Mouse (Mus musculus) intestine, embryonic 16.5 days (tissue): ENCODE measurements around the gene Otop2. TPM values are rescaled to one million over a fixed set of nuclear protein-coding genes. Genes with fewer than 3 reads are reported as not detected.
A peak's percentile ranks its signal among the peaks of the same experiment; 100 is the strongest.

Experiments used
- ATAC-seq: fragments of 200-750 bp; cut with Nextera tagmentation; 2 replicates; pipeline ENCODE4 v1.8.0; 2017; ENCODE audit warnings: moderate TSS enrichment, moderate library complexity
- H3K27ac ChIP-seq: fragments of 300-500 bp; sonication (generic); 2 replicates; pipeline ENCODE4 v1.5.1; 2014; ENCODE audit warnings: mild to moderate bottlenecking, low read length
- H3K27me3 ChIP-seq: fragments of 300-500 bp; sonication (generic); replicated peaks from 2 replicates; pipeline ENCODE4 v1.6.1; 2014; ENCODE audit warnings: low read length, control low read depth, mixed read lengths; ENCODE audit not compliant: control insufficient read depth, insufficient read depth
- H3K36me3 ChIP-seq: fragments of 300-500 bp; sonication (generic); 2 replicates; pipeline ENCODE4 v1.6.1; 2014; ENCODE audit warnings: low read length, control low read depth; ENCODE audit not compliant: control insufficient read depth, insufficient read depth
- H3K4me1 ChIP-seq: fragments of 300-500 bp; sonication (generic); 2 replicates; pipeline ENCODE4 v1.6.1; 2014; ENCODE audit warnings: low read length, control low read depth, mixed read lengths; ENCODE audit not compliant: control insufficient read depth, insufficient read depth
- H3K4me2 ChIP-seq: fragments of 300-500 bp; sonication (generic); 2 replicates; pipeline ENCODE4 v1.6.1; 2014; ENCODE audit warnings: low read depth, low read length, control low read depth
- H3K4me3 ChIP-seq: fragments of 300-500 bp; sonication (generic); 2 replicates; pipeline ENCODE4 v1.5.1; 2014; ENCODE audit warnings: mild to moderate bottlenecking, low read length
- H3K9ac ChIP-seq: fragments of 300-500 bp; sonication (generic); 2 replicates; pipeline ENCODE4 v1.6.1; 2014; ENCODE audit warnings: low read depth, low read length
- H3K9me3 ChIP-seq: fragments of 300-500 bp; sonication (generic); 2 replicates; pipeline ENCODE4 v1.6.1; 2016; ENCODE audit warnings: low read length, control low read depth; ENCODE audit not compliant: control insufficient read depth
- WGBS: fragments of 180-500 bp; shearing (Covaris S2); extraction: QIAGEN DNeasy Blood & Tissue Kit; methylation state at CpG from one replicate; pipeline ENCODE4 v1.1.7; 2014; 5-methylcytosine and 5-hydroxymethylcytosine counted together
- polyA plus RNA-seq: library from polyadenylated mRNA; unstranded; fragments of >200 nt; fragmentation: Nextera tagmentation; extraction: Ambion mirVana; gene quantifications from 2 replicates; pipeline ENCODE4 v1.2.1, GENCODE M21; 2015

Otop2 gene
- polyA plus RNA-seq, 1 experiment from 2014 or later = 0.11 TPM

GRCm38 (mm10) chr11:115267061-115267883 lies 39.7 kb upstream of the Otop2 start, which contains the start of gene Grin2c:
Gene Grin2c, minus strand, starts transcription at chr11:115267243.
- Histone ChIP-seq H3K9ac (peak within 1 kb of the TSS; percentile 31; the same call in 1 of the 2 replicates), H3K4me2 (peak within 1 kb of the TSS; percentile 51), H3K27me3 (peaks cover 54% of the 10 kb centered on the region), H3K9me3 (no peaks in the 10 kb centered on the region), H3K27ac (no peak within 1 kb of the TSS), H3K4me1 (peaks cover 12% of the 10 kb centered on the region), H3K36me3 (peaks cover 2% of the 10 kb centered on the region; the same call in 1 of the 2 replicates), H3K4me3 (peak within 1 kb of the TSS; percentile 37)
- 14% methylated on average over 26 of the region's 50 CpGs for WGBS
- no peak for ATAC-seq

DNA sequence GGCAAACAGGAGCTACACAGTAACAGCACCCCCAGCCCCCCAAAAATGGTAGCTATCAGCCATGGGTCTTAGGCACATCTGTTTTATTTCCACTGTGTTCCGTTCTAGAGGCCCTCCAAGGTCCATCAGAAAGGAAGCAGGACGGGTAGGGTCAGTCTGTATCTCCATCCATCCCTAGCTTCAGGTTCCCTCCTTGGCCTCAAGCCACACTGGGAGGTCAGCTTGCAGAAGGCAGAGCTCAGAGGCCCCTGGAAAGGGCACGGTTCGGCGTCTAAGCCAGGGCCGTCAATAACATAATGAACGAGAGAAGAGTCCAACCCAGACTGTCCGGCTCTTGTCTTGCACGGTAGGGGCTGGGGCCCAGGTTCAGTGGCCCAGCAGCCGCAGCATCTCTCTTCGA lies 39.0 kb upstream of the Otop2 start:
- ATAC-seq = no peak
- no peak overlapping the region for H3K4me2 ChIP-seq
- H3K27me3 ChIP-seq = peaks cover 48% of the 10 kb centered on the region
- H3K27ac ChIP-seq = no peak overlapping the region
- peaks cover 12% of the 10 kb centered on the region for H3K4me1 ChIP-seq
- no peak overlapping the region for H3K9ac ChIP-seq
- 79% methylated on average over 11 of the region's 11 CpGs for WGBS
- H3K36me3 ChIP-seq = peaks cover 2% of the 10 kb centered on the region; the same call in 1 of the 2 replicates
- no peak overlapping the region for H3K4me3 ChIP-seq
- no peaks in the 10 kb centered on the region for H3K9me3 ChIP-seq

DNA sequence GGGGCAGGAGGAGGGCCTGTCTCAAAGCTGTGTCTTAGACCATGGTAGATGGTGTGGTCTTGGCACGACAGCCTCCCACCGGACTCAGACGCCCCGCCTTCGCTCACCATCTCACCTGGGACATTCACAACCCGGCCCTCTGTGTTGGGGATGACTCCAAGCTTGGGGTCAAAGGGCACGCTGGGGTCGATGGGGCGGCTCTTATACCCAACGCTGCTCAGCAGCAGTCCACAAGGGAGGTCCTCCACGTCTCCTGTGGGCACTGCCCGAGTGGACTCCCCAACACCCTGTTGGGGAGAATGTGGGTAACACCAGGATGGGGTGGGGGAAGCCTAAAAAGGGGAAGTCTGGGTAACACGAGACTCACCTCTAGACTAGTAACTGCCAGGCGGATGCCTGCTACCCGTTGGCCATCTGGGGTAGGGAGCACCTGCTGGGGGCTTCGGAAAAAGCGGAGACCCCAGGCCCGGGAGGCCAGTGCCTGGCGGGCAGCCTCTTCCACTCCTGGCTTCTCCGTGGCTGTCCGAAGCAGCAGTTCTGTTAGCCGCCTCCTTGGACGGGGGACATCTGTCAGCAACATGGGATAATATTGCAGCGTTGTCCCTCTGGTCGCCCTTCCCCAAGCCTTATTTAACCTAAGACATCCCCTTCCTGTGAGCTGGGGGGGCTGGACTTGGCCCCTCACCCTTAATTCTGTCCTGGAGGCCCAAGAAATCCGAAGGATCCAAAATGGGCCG lies 37.5 kb upstream of the Otop2 start:
- H3K36me3 ChIP-seq = peaks cover 2% of the 10 kb centered on the region; the same call in 1 of the 2 replicates
- ATAC-seq = no peak
- H3K27ac ChIP-seq = no peak overlapping the region
- H3K9me3 ChIP-seq = no peaks in the 10 kb centered on the region
- no peak overlapping the region for H3K4me2 ChIP-seq
- H3K9ac ChIP-seq = no peak overlapping the region
- peaks cover 38% of the 10 kb centered on the region for H3K27me3 ChIP-seq
- WGBS = 90% methylated on average over 27 of the region's 27 CpGs
- H3K4me3 ChIP-seq = no peak overlapping the region
- H3K4me1 ChIP-seq = peaks cover 12% of the 10 kb centered on the region

DNA sequence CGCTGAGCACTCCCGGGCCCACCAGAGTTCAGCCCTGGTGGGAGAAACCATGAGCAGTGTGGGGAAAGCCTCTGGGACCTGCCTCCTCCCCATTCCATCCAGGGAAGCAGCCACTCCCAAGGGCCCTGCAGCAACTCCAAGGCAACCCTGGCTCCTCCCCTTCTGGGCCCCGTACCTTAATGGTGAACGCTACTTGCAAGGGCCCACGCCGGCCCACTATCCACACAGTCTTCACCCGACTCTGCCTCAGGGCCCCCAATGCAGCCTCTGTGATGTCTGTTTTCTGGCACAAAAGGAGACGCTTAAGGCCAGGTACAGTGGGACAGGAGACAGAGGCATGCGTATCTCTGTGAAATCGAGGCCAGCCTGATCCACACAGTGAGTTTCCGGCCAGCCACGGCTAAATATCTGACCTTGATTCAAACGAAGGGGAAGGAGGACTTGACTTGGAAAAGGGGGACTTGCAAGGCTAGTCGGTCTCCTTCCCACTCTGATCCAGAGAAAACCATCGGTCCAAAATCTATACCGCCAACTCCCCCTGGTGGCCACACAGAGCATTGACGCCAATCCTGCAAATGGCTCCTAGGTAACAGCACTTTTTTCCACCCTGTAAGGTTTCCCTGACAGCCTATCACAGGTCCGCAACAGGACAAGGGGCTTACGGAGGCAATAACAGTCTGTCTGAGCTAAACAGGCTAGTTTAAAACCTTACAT lies 36.7 kb upstream of the Otop2 start:
- Histone ChIP-seq H3K27me3 (peaks cover 30% of the 10 kb centered on the region), H3K4me1 (peaks cover 14% of the 10 kb centered on the region), H3K4me3 (no peak overlapping the region), H3K9ac (no peak overlapping the region), H3K4me2 (no peak overlapping the region), H3K27ac (no peak overlapping the region), H3K36me3 (peaks cover 2% of the 10 kb centered on the region; the same call in 1 of the 2 replicates), H3K9me3 (no peaks in the 10 kb centered on the region)
- WGBS = 33% methylated on average over 19 of the region's 19 CpGs
- no peak for ATAC-seq

DNA sequence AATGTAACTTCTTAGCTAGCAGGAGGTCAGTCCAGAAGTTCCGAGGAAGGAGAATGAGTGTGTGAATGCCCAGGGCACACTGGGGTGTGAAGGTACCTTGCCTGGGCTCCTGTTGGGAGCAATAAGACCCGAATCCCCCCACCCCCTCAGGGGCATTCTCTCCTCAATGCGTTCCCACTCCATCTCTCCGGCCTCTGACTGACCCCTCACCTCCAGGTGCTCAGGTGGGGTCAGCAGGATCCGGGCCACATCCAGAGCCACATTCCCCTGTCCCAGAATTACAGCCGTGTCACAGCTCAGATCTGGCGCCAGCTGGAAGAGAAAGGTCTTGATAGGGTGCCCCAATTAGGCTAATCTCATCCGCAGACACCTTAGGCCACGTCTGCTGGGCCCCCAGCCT lies 35.9 kb upstream of the Otop2 start:
- H3K4me1 ChIP-seq = peaks cover 21% of the 10 kb centered on the region
- no peak overlapping the region; the same call in 1 of the 2 replicates for H3K9ac ChIP-seq
- H3K27ac ChIP-seq = no peak overlapping the region
- H3K4me3 ChIP-seq = no peak overlapping the region
- peaks cover 22% of the 10 kb centered on the region for H3K27me3 ChIP-seq
- no peaks in the 10 kb centered on the region for H3K9me3 ChIP-seq
- 84% methylated on average over 9 of the region's 9 CpGs for WGBS
- peaks cover 2% of the 10 kb centered on the region; the same call in 1 of the 2 replicates for H3K36me3 ChIP-seq
- no peak for ATAC-seq
- no peak overlapping the region for H3K4me2 ChIP-seq

- 77% methylated on average over 10 of the region's 10 CpGs for WGBS
- peaks cover 2% of the 10 kb centered on the region; the same call in 1 of the 2 replicates for H3K36me3 ChIP-seq
- ATAC-seq = no peak
These were observed 35.5 kb upstream of the Otop2 start for GRCm38 (mm10) chr11:115271481-115271880.

DNA sequence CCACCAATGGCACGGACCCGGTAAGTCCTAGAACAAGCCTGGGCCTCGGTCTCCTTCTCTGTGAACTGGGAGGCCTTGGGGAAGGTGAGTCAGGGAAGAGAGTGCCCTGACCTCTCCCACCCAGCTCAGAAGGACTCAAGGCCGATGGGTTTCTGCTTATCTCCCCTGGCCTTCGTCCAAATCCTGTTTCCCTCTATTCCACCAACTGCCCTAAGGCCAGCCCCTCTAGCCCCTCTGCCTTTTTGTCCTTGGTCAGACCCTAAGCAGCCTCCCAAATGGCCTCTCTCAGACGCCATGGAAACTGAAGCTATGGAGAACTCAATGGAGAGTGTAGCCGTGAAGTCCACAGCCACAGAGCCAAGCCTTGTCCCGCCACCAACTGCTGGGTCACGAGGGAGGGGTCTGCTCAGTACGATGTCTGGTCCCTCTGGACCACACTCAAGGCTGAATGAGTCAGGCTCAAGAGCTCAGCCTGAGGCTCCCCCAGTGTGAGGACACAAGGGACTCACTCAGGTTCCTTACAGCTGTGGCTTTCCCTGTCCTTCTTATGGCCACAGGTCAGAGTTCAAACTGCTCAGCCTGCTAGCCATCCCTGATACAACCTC lies 34.0 kb upstream of the Otop2 start:
- no peak for ATAC-seq
- H3K36me3 ChIP-seq = peaks cover 2% of the 10 kb centered on the region; the same call in 1 of the 2 replicates
- no peak overlapping the region for H3K4me2 ChIP-seq
- WGBS = 77% methylated on average over 10 of the region's 10 CpGs
- no peak overlapping the region for H3K4me3 ChIP-seq
- no peaks in the 10 kb centered on the region for H3K9me3 ChIP-seq
- 0 out of 2 replicates have a peak overlapping the region, but pooled peaks have one; percentile 9 for H3K9ac ChIP-seq
- peaks cover 17% of the 10 kb centered on the region for H3K4me1 ChIP-seq
- peaks cover 4% of the 10 kb centered on the region for H3K27me3 ChIP-seq
- H3K27ac ChIP-seq = no peak overlapping the region

More at GRCm38 (mm10) chr11:115271481-115271880, 35.5 kb upstream of the Otop2 start:
- peaks cover 21% of the 10 kb centered on the region for H3K4me1 ChIP-seq
- H3K9ac ChIP-seq = no peak overlapping the region; the same call in 1 of the 2 replicates
- no peak overlapping the region for H3K27ac ChIP-seq
- H3K4me2 ChIP-seq = no peak overlapping the region
- no peaks in the 10 kb centered on the region for H3K9me3 ChIP-seq
- peaks cover 18% of the 10 kb centered on the region for H3K27me3 ChIP-seq
- no peak overlapping the region for H3K4me3 ChIP-seq

- H3K27me3 ChIP-seq = peaks cover 3% of the 10 kb centered on the region; the same call in 1 of the 2 replicates
- WGBS = 62% methylated on average over 7 of the region's 7 CpGs
- no peak overlapping the region for H3K9ac ChIP-seq
- no peak for ATAC-seq
- peaks cover 2% of the 10 kb centered on the region; the same call in 1 of the 2 replicates for H3K36me3 ChIP-seq
- no peak overlapping the region for H3K27ac ChIP-seq
- no peaks in the 10 kb centered on the region for H3K9me3 ChIP-seq
- no peak overlapping the region for H3K4me2 ChIP-seq
- H3K4me3 ChIP-seq = no peak overlapping the region
- H3K4me1 ChIP-seq = peaks cover 20% of the 10 kb centered on the region
These were observed 33.2 kb upstream of the Otop2 start for GRCm38 (mm10) chr11:115273735-115274134.
